Mouse (Mus musculus) bone marrow, adult 2 months (tissue): ENCODE measurements at regions not wholly inside any gene's neighbourhood (a gene's known extent, or its start where the extent isn't known, plus 50 kb on each side); places are given as distances from the start of the nearest gene placed in this dataset.

Experiments used
- CTCF ChIP-seq: fragments of 200-500 bp; IDR thresholded peaks from 2 replicates; pipeline ENCODE4 v1.5.1; 2011; ENCODE audit warnings: low read length, control low read depth; ENCODE audit not compliant: control insufficient read depth, insufficient read depth
- POLR2A ChIP-seq: fragments of 200-500 bp; IDR thresholded peaks from 2 replicates; pipeline ENCODE4 v1.6.1; 2011; ENCODE audit warnings: low read depth, mild to moderate bottlenecking, control low read depth, low read length, borderline replicate concordance; ENCODE audit not compliant: control insufficient read depth

DNA sequence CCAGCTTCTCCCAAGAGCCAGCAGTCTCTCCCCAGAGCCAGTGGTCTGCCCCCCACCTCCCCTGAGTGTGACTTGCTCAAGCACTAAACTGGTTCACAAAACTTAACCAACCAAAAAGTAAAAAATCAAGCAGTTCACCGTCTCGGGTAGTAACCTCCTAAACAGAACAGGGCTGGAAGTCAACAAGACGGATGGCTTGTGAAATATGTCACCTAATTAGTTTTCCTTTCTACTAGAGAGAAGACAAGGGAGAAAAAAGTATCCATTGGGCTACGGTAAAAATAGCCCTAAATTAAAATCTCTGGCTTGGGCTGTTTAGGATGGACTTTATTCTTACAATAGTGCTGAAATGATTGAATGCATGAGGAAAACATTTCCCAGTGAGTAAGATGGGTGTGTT, 108.6 kb downstream of the Foxb1 start:
- no peak for TF ChIP-seq CTCF
- no peak for TF ChIP-seq POLR2A
